Mouse (Mus musculus): ENCODE measurements at regions not wholly inside any gene's neighbourhood (a gene's known extent, or its start where the extent isn't known, plus 50 kb on each side); places are given as distances from the start of the nearest gene placed in this dataset.

DNA sequence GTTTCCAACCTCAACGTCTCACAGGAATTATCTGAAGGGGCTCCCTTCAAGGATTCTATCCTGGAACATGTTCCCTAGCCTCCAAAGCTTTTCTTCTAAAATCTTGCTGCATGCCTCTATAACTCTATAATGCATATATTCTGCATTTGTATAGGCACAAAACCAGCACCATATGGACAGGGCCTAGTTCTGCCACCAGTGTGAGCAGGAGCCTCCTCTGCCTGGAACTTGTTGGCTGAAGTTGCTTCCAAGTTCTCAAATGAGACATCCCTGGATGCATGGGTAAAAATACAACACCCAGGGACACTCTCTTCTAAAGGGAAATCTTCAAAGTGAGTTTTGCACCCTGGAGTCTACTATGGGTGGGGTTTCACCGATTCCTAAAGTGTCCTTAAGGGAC, 62.3 kb upstream of the Tenm4 start:
- no peaks in the 10 kb centered on the region for H3K4me1 ChIP-seq (ENCODE audit: control insufficient read depth in 1 of 2, insufficient read depth in 2 of 2)
- in situ Hi-C loops (cut with MboI; ENCODE audit: low pct_ligation_motif_present, low pct_unique_long_range_greater_than_20kb, low sequenced_read_pairs), result no loop called here
- no peaks in the 10 kb centered on the region for H3K79me2 ChIP-seq (replicated peaks; ENCODE audit: control insufficient read depth, extremely low read depth, insufficient read depth, poor library complexity, severe bottlenecking)
- H3K9ac ChIP-seq (ENCODE audit: insufficient read depth, low read depth), result no peak overlapping the region
- H3K4me2 ChIP-seq (ENCODE audit: insufficient read depth, low read depth, poor library complexity, severe bottlenecking), result no peak overlapping the region
- H3K27me3 ChIP-seq (replicated peaks), result peaks cover 7% of the 10 kb centered on the region
- H3K36me3 ChIP-seq (replicated peaks in 1 of 2; ENCODE audit: control insufficient read depth in 1 of 2, insufficient read depth in 1 of 2, low read length in 1 of 2), result no peaks in the 10 kb centered on the region
- DNase-seq (ENCODE audit: extremely low read depth), result no peak
- TF ChIP-seq TBP (conservative IDR thresholded peaks at IDR 0.05; ENCODE audit: low read depth, low read length) (no peak), RCOR1 (conservative IDR thresholded peaks at IDR 0.05; ENCODE audit: low read depth, low read length) (no peak), MEF2A (IDR thresholded peaks at IDR 0.05; ENCODE audit: borderline replicate concordance, low read depth, low read length) (no peak), CHD1 (IDR thresholded peaks at IDR 0.05; ENCODE audit: low read depth, low read length) (no peak), BHLHE40 (IDR thresholded peaks at IDR 0.05; ENCODE audit: low read depth, low read length) (no peak), NELFE (IDR thresholded peaks at IDR 0.05; ENCODE audit: low read depth, low read length) (no peak), MAFK (IDR thresholded peaks at IDR 0.05; ENCODE audit: insufficient replicate concordance, low read length) (no peak), CTCF (conservative IDR thresholded peaks at IDR 0.05 in 1 of 2, IDR thresholded peaks at IDR 0.05 in 1 of 2; ENCODE audit: low read depth in 2 of 2, low read length in 2 of 2) (no peak), KAT2A (IDR thresholded peaks at IDR 0.05; ENCODE audit: insufficient replicate concordance, low read length) (no peak), JUN (IDR thresholded peaks at IDR 0.05; ENCODE audit: insufficient read depth, low read depth, low read length) (no peak), CHD2 (IDR thresholded peaks at IDR 0.05; ENCODE audit: low read length) (no peak)
- dilution Hi-C loops (cut with MboI; ENCODE audit: extremely low pct_ligation_motif_present, extremely low pct_unique_long_range_greater_than_20kb, low sequenced_read_pairs), result no loop called here
- H3K27ac ChIP-seq (ENCODE audit: insufficient read depth, low read depth), result no peak overlapping the region
- H3K4me3 ChIP-seq (replicated peaks in 1 of 3; ENCODE audit: low read depth in 2 of 3, low read length in 2 of 3, poor library complexity in 1 of 3), result no peak overlapping the region
- H3K9me3 ChIP-seq (replicated peaks; ENCODE audit: low read length), result no peaks in the 10 kb centered on the region

DNA sequence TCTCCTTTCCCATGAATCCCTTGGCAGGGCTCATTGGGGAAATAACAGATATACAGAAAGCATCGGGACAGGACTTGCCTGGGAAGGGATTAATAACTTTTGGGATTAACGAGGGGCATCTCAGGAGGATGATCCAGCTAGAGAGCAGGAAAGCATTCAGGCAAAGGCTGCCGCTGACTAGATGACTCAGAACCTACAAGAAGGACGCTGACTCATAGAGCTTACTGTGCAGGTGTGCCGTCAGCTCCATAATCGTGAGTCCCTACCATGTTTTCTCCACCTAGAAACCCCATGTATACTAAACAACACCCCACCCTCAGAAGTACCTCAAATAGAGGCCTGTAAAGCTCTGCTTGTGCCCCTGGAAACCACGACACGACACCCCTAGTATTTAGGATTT, 50.9 kb upstream of the Tenm4 start:
- Histone ChIP-seq H3K9me3 (replicated peaks; ENCODE audit: low read length) (no peaks in the 10 kb centered on the region), H3K4me1 (ENCODE audit: control insufficient read depth in 1 of 2, insufficient read depth in 2 of 2) (no peaks in the 10 kb centered on the region), H3K4me2 (ENCODE audit: insufficient read depth, low read depth, poor library complexity, severe bottlenecking) (no peak overlapping the region), H3K36me3 (replicated peaks in 1 of 2; ENCODE audit: control insufficient read depth in 1 of 2, insufficient read depth in 1 of 2, low read length in 1 of 2) (no peaks in the 10 kb centered on the region), H3K9ac (ENCODE audit: insufficient read depth, low read depth) (no peak overlapping the region), H3K4me3 (replicated peaks in 1 of 3; ENCODE audit: low read depth in 2 of 3, low read length in 2 of 3, poor library complexity in 1 of 3) (no peak overlapping the region), H3K79me2 (replicated peaks; ENCODE audit: control insufficient read depth, extremely low read depth, insufficient read depth, poor library complexity, severe bottlenecking) (no peaks in the 10 kb centered on the region), H3K27ac (ENCODE audit: insufficient read depth, low read depth) (no peak overlapping the region), H3K27me3 (replicated peaks) (peaks cover 8% of the 10 kb centered on the region)
- DNase-seq (ENCODE audit: extremely low read depth), result no peak
- in situ Hi-C loops (cut with MboI; ENCODE audit: low pct_ligation_motif_present, low pct_unique_long_range_greater_than_20kb, low sequenced_read_pairs) (no loop called here), dilution Hi-C loops (cut with MboI; ENCODE audit: extremely low pct_ligation_motif_present, extremely low pct_unique_long_range_greater_than_20kb, low sequenced_read_pairs) (no loop called here)
- no peak for TF ChIP-seq ZNF384 (IDR thresholded peaks at IDR 0.05; ENCODE audit: low read depth, low read length)
- TF ChIP-seq MYC (IDR thresholded peaks at IDR 0.05; ENCODE audit: low read depth, low read length), result no peak
- no peak for TF ChIP-seq MAZ (IDR thresholded peaks at IDR 0.05; ENCODE audit: low read depth, low read length)
- TF ChIP-seq CHD2 (IDR thresholded peaks at IDR 0.05; ENCODE audit: low read length), result no peak
- TF ChIP-seq MEF2A (IDR thresholded peaks at IDR 0.05; ENCODE audit: borderline replicate concordance, low read depth, low read length), result no peak
- TF ChIP-seq ZKSCAN1 (IDR thresholded peaks at IDR 0.05; ENCODE audit: borderline replicate concordance, low read depth, low read length), result no peak
- no peak for TF ChIP-seq MAX (IDR thresholded peaks at IDR 0.05; ENCODE audit: low read length)
- TF ChIP-seq MXI1 (IDR thresholded peaks at IDR 0.05; ENCODE audit: low read depth, low read length), result no peak
- TF ChIP-seq RCOR1 (conservative IDR thresholded peaks at IDR 0.05; ENCODE audit: low read depth, low read length), result no peak
- TF ChIP-seq USF2 (conservative IDR thresholded peaks at IDR 0.05; ENCODE audit: low read depth, low read length), result no peak
- TF ChIP-seq GABPA (IDR thresholded peaks at IDR 0.05; ENCODE audit: insufficient replicate concordance, low read depth, low read length), result no peak
- no peak for TF ChIP-seq SMC3 (IDR thresholded peaks at IDR 0.05; ENCODE audit: low read depth, low read length)
- no peak for TF ChIP-seq PAX5 (IDR thresholded peaks at IDR 0.05; ENCODE audit: low read length)
- no peak for TF ChIP-seq IRF4 (IDR thresholded peaks at IDR 0.05; ENCODE audit: low read depth, low read length)
- no peak for TF ChIP-seq JUN (IDR thresholded peaks at IDR 0.05; ENCODE audit: insufficient read depth, low read depth, low read length)
- no peak for TF ChIP-seq E2F4 (IDR thresholded peaks at IDR 0.05; ENCODE audit: insufficient replicate concordance, low read depth, low read length)
- TF ChIP-seq KAT2A (IDR thresholded peaks at IDR 0.05; ENCODE audit: insufficient replicate concordance, low read length), result no peak
- TF ChIP-seq NRF1 (IDR thresholded peaks at IDR 0.05; ENCODE audit: low read depth, low read length), result no peak
- no peak for TF ChIP-seq TCF12 (IDR thresholded peaks at IDR 0.05; ENCODE audit: low read depth, low read length)
